Mouse (Mus musculus) adrenal gland, adult 2 months (tissue): ENCODE measurements around the gene Cabp2. TPM values are rescaled to one million over a fixed set of nuclear protein-coding genes. Genes with fewer than 3 reads are reported as not detected.
A peak's percentile ranks its signal among the peaks of the same experiment; 100 is the strongest.
"Not testable (repeated sequence)": the region's sequence is repeated elsewhere in the genome, so short reads cannot be mapped to it uniquely, and the experiment has no call there.

Experiments
- DNase-seq: peaks from one replicate; pipeline ENCODE4 v3.0.0; 2021
- polyA plus RNA-seq: library from polyadenylated mRNA; depleted of rRNA; stranded (reverse); fragments of >200 nt; gene quantifications from 2 replicates; pipeline ENCODE4 v1.2.3, GENCODE M21; 2012
- total RNA-seq, 2 experiments: library from RNA; stranded (reverse); gene quantifications; 2 replicates each; pipeline ENCODE4 v1.2.3; 2021

Cabp2 gene
- total and polyA plus RNA-seq, 3 experiments = not detected

- no peak for DNase-seq
Observed at GRCm38 (mm10) chr19:4055947-4056693, 25.3 kb upstream of the Cabp2 start.

- no peak for DNase-seq
Observed at GRCm38 (mm10) chr19:4056727-4057126, 24.7 kb upstream of the Cabp2 start.

GRCm38 (mm10) chr19:4057389-4057788 lies 24.0 kb upstream of the Cabp2 start:
- no peak for DNase-seq

- DNase-seq = no peak
Observed at GRCm38 (mm10) chr19:4057962-4058361, 23.4 kb upstream of the Cabp2 start.

GRCm38 (mm10) chr19:4058581-4058980 lies 22.8 kb upstream of the Cabp2 start:
- DNase-seq = peak; percentile 75

GRCm38 (mm10) chr19:4059069-4059740 lies 22.2 kb upstream of the Cabp2 start, which contains the start of gene Gstp3:
TSS of gene Gstp3 (minus strand) at chr19:4059569.
- no peak for DNase-seq

GRCm38 (mm10) chr19:4060044-4060898 lies 21.1 kb upstream of the Cabp2 start:
- not testable (repeated sequence) for DNase-seq

GRCm38 (mm10) chr19:4060899-4061465 lies 20.4 kb upstream of the Cabp2 start:
- DNase-seq = no peak

- DNase-seq = not testable (repeated sequence)
Observed at GRCm38 (mm10) chr19:4063357-4063756, 18.0 kb upstream of the Cabp2 start.

- not testable (repeated sequence) for DNase-seq
Observed at GRCm38 (mm10) chr19:4064501-4064900, 16.9 kb upstream of the Cabp2 start.

GRCm38 (mm10) chr19:4066280-4066679 lies 15.1 kb upstream of the Cabp2 start:
- DNase-seq = no peak

GRCm38 (mm10) chr19:4066877-4067276 lies 14.5 kb upstream of the Cabp2 start:
- DNase-seq = no peak

GRCm38 (mm10) chr19:4068242-4068641 lies 13.1 kb upstream of the Cabp2 start:
- not testable (repeated sequence) for DNase-seq

GRCm38 (mm10) chr19:4068717-4069410 lies 12.5 kb upstream of the Cabp2 start:
- DNase-seq = no peak

- no peak for DNase-seq
Observed at GRCm38 (mm10) chr19:4070311-4070710, 11.1 kb upstream of the Cabp2 start.

- DNase-seq = no peak
Observed at GRCm38 (mm10) chr19:4070756-4071155, 10.6 kb upstream of the Cabp2 start.

- no peak for DNase-seq
Observed at GRCm38 (mm10) chr19:4071406-4071805, 10.0 kb upstream of the Cabp2 start.

GRCm38 (mm10) chr19:4072706-4073424 lies 8.5 kb upstream of the Cabp2 start:
- DNase-seq = no peak

GRCm38 (mm10) chr19:4075531-4075930 lies 5.8 kb upstream of the Cabp2 start:
- DNase-seq = no peak

- no peak for DNase-seq
Observed at GRCm38 (mm10) chr19:4079594-4079993, 1.8 kb upstream of the Cabp2 start.

- DNase-seq = no peak
Observed at GRCm38 (mm10) chr19:4080511-4081009, 818 bp upstream of the Cabp2 start.
